In the genomic region with DNA sequence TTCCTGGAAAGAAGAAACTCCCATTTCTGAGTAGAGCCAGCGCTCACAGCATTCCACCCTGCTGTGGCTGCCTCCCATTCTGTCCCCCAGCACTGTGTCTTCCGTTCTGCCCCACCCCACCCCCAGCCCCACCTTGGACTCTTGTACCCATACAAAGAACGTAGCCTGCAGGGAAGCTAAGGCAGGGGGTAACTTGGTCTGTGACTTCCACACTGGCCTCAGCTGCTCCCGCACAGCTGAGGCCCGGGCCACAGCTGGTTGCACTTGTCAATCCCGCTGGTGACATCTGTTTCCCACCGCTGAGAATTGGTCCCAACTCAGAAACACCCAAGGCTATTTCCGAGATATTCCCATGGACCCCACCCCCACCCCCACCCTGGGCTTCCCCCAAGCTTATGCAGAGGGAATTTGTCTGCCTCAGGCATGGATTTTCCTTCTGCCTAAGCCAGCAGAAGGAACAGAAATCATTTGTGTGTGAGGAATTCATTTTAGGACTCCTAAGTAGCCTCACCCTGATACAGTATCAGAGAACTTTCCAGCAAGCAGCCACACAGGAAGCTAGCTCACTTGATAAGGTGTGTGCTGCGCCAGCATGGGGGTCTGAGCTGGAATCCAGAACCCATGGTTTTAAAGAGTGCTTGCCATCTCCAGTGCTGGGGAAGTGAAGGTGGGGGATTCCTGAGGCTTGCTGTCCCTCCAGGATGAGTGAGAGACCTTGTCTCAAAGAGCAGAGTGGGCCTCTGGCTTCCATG, we compare ENCODE assay signal across 12 mouse cellular contexts.
DNase-seq lines count a peak whose midpoint lies in the region; ATAC-seq and TF ChIP-seq lines count a peak whose summit lies in the region.
"Had no signal": no experiment of that assay in that cellular context is flagged by ENCODE, and none has a peak within 500 bp of the region (broad histone marks: within the 10 kb centered on the region; RNA-seq: fewer than 3 reads in every experiment).

No protein-coding gene starts in this region.

- H3K27me3 ChIP-seq in heart, embryonic 11.5 days (ENCODE audit: control insufficient read depth, insufficient read depth, low read length) = peaks cover 2% of the 10 kb centered on the region; the same call in 1 of the 2 replicates
- peaks cover 13% of the 10 kb centered on the region for H3K27me3 ChIP-seq in E14TG2a.4 (ENCODE audit: insufficient read depth, low read length)
- H3K27me3 ChIP-seq in embryonic facial prominence, embryonic 14.5 days (replicated peaks; ENCODE audit: control insufficient read depth, insufficient read depth, low read length) = no peaks in the 10 kb centered on the region
- H3K27me3 ChIP-seq in limb, embryonic 15.5 days = no peaks in the 10 kb centered on the region
- H3K27me3 ChIP-seq: liver, embryonic 15.5 days had no signal

- peaks cover 15% of the 10 kb centered on the region for H3K4me1 ChIP-seq in heart, embryonic 11.5 days (ENCODE audit: control insufficient read depth, insufficient read depth, low read length)
- H3K4me1 ChIP-seq in E14TG2a.4 (replicated peaks; ENCODE audit: low read depth, low read length) = peaks cover 80% of the 10 kb centered on the region
- H3K4me1 ChIP-seq in embryonic facial prominence, embryonic 14.5 days (ENCODE audit: control insufficient read depth, insufficient read depth, low read length) = peaks cover 8% of the 10 kb centered on the region; the same call in 1 of the 2 replicates
- peaks cover 16% of the 10 kb centered on the region for H3K4me1 ChIP-seq in limb, embryonic 15.5 days
- H3K4me1 ChIP-seq: liver, embryonic 15.5 days had no signal

- H3K4me3 ChIP-seq in heart, embryonic 11.5 days (ENCODE audit: low read depth, low read length) = no peak overlapping the region
- 0 out of 2 replicates have a peak overlapping the region, but pooled peaks have one; percentile 35 for H3K4me3 ChIP-seq in E14TG2a.4 (replicated peaks; ENCODE audit: low read length)
- H3K4me3 ChIP-seq in embryonic facial prominence, embryonic 14.5 days (ENCODE audit: low read depth, low read length) = no peak overlapping the region
- no peak overlapping the region for H3K4me3 ChIP-seq in limb, embryonic 15.5 days
- H3K4me3 ChIP-seq: heart, embryonic 15.5 days; liver, embryonic 15.5 days had no signal

- no peak overlapping the region for H3K9ac ChIP-seq in heart, embryonic 11.5 days (ENCODE audit: low read depth, low read length)
- H3K9ac ChIP-seq in embryonic facial prominence, embryonic 14.5 days (ENCODE audit: low read depth, low read length) = no peak overlapping the region
- no peak overlapping the region for H3K9ac ChIP-seq in limb, embryonic 15.5 days
- H3K9ac ChIP-seq: heart, embryonic 15.5 days; liver, embryonic 15.5 days had no signal

- no peaks in the 10 kb centered on the region for H3K36me3 ChIP-seq in heart, embryonic 11.5 days (ENCODE audit: control insufficient read depth, insufficient read depth, low read length)
- no peaks in the 10 kb centered on the region for H3K36me3 ChIP-seq in E14TG2a.4 (ENCODE audit: insufficient read depth, low read length)
- H3K36me3 ChIP-seq in embryonic facial prominence, embryonic 14.5 days (ENCODE audit: control insufficient read depth, insufficient read depth, low read length) = no peaks in the 10 kb centered on the region
- no peaks in the 10 kb centered on the region for H3K36me3 ChIP-seq in limb, embryonic 15.5 days
- H3K36me3 ChIP-seq: heart, embryonic 15.5 days; liver, embryonic 15.5 days had no signal

- no peak for DNase-seq in heart, adult 8-10 months (ENCODE audit: low spot score)
- DNase-seq in embryonic facial prominence, embryonic 14.5 days (ENCODE audit: low spot score) = peak; percentile 73
- DNase-seq in frontal cortex, postnatal 25 days (ENCODE audit: low spot score in 2 of 2) = no peak
- DNase-seq in left cerebral cortex, postnatal 25 days (ENCODE audit: low spot score in 2 of 2) = no peak
- DNase-seq: thymus, postnatal 14 days had no signal

- TF ChIP-seq CTCF in E14TG2a.4 (conservative IDR thresholded peaks at IDR 0.05; ENCODE audit: low read length) = no peak

- H3K27ac ChIP-seq in heart, embryonic 11.5 days (ENCODE audit: low read depth, low read length) = no peak overlapping the region
- H3K27ac ChIP-seq in embryonic facial prominence, embryonic 14.5 days (replicated peaks; ENCODE audit: low read depth, low read length) = no peak overlapping the region; the same call in 1 of the 2 replicates
- peak overlapping the region; percentile 27; the same call in 1 of the 2 replicates for H3K27ac ChIP-seq in limb, embryonic 15.5 days
- H3K27ac ChIP-seq: heart, embryonic 15.5 days; liver, embryonic 15.5 days had no signal

- no peaks in the 10 kb centered on the region for H3K9me3 ChIP-seq in heart, embryonic 11.5 days (replicated peaks; ENCODE audit: control insufficient read depth, low read length)
- H3K9me3 ChIP-seq in E14TG2a.4 (ENCODE audit: low read length) = no peaks in the 10 kb centered on the region
- no peaks in the 10 kb centered on the region for H3K9me3 ChIP-seq in embryonic facial prominence, embryonic 14.5 days (ENCODE audit: control insufficient read depth, low read length)
- no peaks in the 10 kb centered on the region for H3K9me3 ChIP-seq in limb, embryonic 15.5 days
- H3K9me3 ChIP-seq: heart, embryonic 15.5 days; liver, embryonic 15.5 days had no signal

- 8% methylated on average over 9 of the region's 9 CpGs for WGBS in heart, embryonic 11.5 days (ENCODE audit: insufficient replicate concordance)
- 5% methylated on average over 9 of the region's 9 CpGs for WGBS in embryonic facial prominence, embryonic 14.5 days
- 12% methylated on average over 9 of the region's 9 CpGs for WGBS in limb, embryonic 15.5 days

- H3K4me2 ChIP-seq in heart, embryonic 11.5 days = peak overlapping the region; percentile 9; the same call in 1 of the 2 replicates
- H3K4me2 ChIP-seq in embryonic facial prominence, embryonic 14.5 days (ENCODE audit: low read depth, low read length) = no peak overlapping the region
- no peak overlapping the region for H3K4me2 ChIP-seq in limb, embryonic 15.5 days
- H3K4me2 ChIP-seq: heart, embryonic 15.5 days; liver, embryonic 15.5 days had no signal

- intact Hi-C loops in left cerebral cortex, postnatal 25 days (cut with DNase I) = no loop called here

- no peak for ATAC-seq in heart, embryonic 11.5 days (replicated peaks; ENCODE audit: insufficient number of reproducible peaks, low FRiP score, low TSS enrichment)
- ATAC-seq in embryonic facial prominence, embryonic 14.5 days (ENCODE audit: low read depth) = peak; percentile 59
- ATAC-seq in limb, embryonic 15.5 days (ENCODE audit: insufficient number of reproducible peaks, low FRiP score, low TSS enrichment, low read depth) = peak; percentile 64; the same call in 1 of the 2 replicates
- ATAC-seq in cerebellum, adult (ENCODE audit: insufficient number of reproducible peaks, low FRiP score, low TSS enrichment) = no peak
- ATAC-seq: activated CD4-positive, CD25-positive, alpha-beta regulatory T cell, adult 4 months had no signal

Comparison
In these comparisons a context has a peak if more than half of its experiments do, and no peak if none do; other contexts are left out.
1. ATAC-seq: peak in embryonic facial prominence, embryonic 14.5 days (single experiment) and limb, embryonic 15.5 days (single experiment); none in heart, embryonic 11.5 days (single experiment) and cerebellum, adult (single experiment).